Mouse (Mus musculus) adrenal gland, postnatal 0 days (tissue): ENCODE results near the gene Dact2. TPM values are rescaled to one million over a fixed set of nuclear protein-coding genes. Genes with fewer than 3 reads are reported as not detected.

Source experiments
- polyA plus RNA-seq: library from polyadenylated mRNA; unstranded; fragments of >200 nt; fragmentation: Nextera tagmentation; extraction: Ambion mirVana; gene quantifications from 2 replicates; pipeline ENCODE4 v1.2.1, GENCODE M21; 2015

Gene Dact2
- 2.1 and 2.8 TPM in 2 replicates for polyA plus RNA-seq

DNA sequence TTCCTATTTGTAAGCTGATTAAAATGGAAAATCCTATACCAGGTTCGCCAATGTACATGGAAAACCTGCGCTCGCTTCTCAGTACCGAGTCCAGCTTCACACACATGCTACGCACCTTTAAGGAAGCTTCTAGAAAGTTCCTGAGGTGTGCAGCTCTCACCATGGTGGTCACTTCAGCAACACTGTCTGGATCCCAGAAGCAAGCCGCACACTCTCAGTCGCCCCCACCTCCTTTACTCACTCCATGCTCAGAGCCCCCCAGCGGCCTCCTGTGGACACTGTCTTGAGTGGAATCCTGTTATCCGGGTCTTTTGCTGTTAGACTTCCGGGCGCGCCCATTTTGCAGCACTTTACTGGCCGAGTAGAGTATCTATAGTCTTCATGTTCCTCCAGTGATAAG is at the start of gene Dact2:
Gene Dact2, minus strand, starts transcription at position 244 of the 400 bp plus-strand sequence.

Other genes starting within 250 kb of the Dact2 start
- not detected in 2 replicates for gene Gm7356, start 200.6 kb downstream of the Dact2 start, polyA plus RNA-seq
- not detected in 2 replicates for gene Gm7358, start 144.8 kb downstream of the Dact2 start, polyA plus RNA-seq
- 95.1 and 188 TPM in 2 replicates for gene Smoc2, start 75.2 kb upstream of the Dact2 start, polyA plus RNA-seq